9 mouse cellular contexts compared by ENCODE assay signal in the genomic region with DNA sequence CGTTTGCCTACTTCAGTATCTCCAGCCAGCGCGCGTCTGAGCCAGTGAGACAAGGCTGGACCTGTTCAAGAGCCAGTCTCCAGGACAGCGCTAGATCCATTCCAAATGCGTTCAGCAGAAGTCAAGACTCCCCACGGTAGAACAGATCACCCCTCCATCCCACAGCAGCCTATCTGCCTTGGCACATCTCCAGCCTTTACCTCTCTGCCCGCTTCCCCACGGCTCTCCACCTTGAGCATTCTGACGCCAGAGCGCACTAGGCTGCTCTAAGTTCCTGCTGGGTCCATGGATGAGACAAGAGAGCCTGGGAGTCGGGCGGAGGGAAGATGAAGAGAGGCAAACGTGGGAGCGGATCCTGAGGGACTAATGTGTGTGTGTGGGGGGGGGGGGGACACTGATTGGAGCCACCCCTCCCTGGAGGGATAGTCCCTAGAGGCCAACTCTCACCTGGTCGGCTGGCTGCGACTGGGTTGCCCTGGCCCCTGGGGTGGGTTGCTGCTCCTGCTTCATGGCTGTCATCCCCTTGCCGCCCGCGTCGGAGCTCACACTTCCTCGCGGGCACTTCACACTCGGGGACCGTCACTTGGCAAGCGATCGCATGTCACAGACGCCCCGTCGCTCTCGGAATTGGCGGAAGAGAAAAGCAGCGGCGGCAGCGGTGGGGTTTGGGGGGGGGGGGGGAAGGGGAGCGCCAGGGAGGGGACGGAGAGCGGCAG. TPM values are rescaled to one million over a fixed set of nuclear protein-coding genes. Genes with fewer than 3 reads are reported as not detected.
DNase-seq lines count a peak whose midpoint lies in the region; ATAC-seq and TF ChIP-seq lines count a peak whose summit lies in the region.
"Had no signal": no experiment of that assay in that cellular context is flagged by ENCODE, and none has a peak within 500 bp of the region (broad histone marks: within the 10 kb centered on the region; RNA-seq: fewer than 3 reads in every experiment).

A gene (minus strand): TSS at position 635 of the 716 bp plus-strand sequence.

- intact Hi-C loops in heart, postnatal 25 days (cut with DNase I), result no loop called here

- WGBS in heart, embryonic 10.5 days, result 2% methylated on average over 28 of the region's 38 CpGs
- 2% methylated on average over 21 of the region's 38 CpGs for WGBS in embryonic facial prominence, embryonic 15.5 days
- WGBS in midbrain, postnatal 0 days, result under 1% methylated on average over 31 of the region's 38 CpGs

- H3K4me3 ChIP-seq in heart, embryonic 10.5 days, result peak within 1 kb of the TSS; percentile 64
- peak within 1 kb of the TSS; percentile 45 for H3K4me3 ChIP-seq in embryonic facial prominence, embryonic 15.5 days (replicated peaks)
- peak within 1 kb of the TSS; percentile 72 for H3K4me3 ChIP-seq in midbrain, postnatal 0 days (ENCODE audit: low read depth, low read length)
- H3K4me3 ChIP-seq: erythroblast, embryonic 14.5 days had no signal

- DNase-seq in heart, embryonic 10.5 days (ENCODE audit: low spot score), result no peak
- no peak for DNase-seq in heart, postnatal 25 days (ENCODE audit: low spot score)
- DNase-seq in R1 (ENCODE audit: low read depth, low spot score), result peak; percentile 39
- peak in 1 of 2 experiments; percentile 10 for DNase-seq in layer of hippocampus, postnatal 25 days (ENCODE audit: extremely low spot score in 1 of 2, low spot score in 1 of 2)
- peak; percentile 56 for DNase-seq in midbrain, postnatal 0 days (ENCODE audit: low spot score)
- no peak for DNase-seq in spleen, adult 12 weeks (ENCODE audit: low spot score)
- no peak for DNase-seq in adrenal gland, adult (ENCODE audit: inconsistent age in 2 of 2, low spot score in 1 of 2)

- peak; percentile 29; the same call in 1 of the 2 replicates for ATAC-seq in embryonic facial prominence, embryonic 15.5 days (ENCODE audit: insufficient number of reproducible peaks, low FRiP score, low TSS enrichment, low read depth)
- ATAC-seq in midbrain, postnatal 0 days (ENCODE audit: low FRiP score), result peak; percentile 64

- H3K4me1 ChIP-seq in heart, embryonic 10.5 days, result peaks cover 12% of the 10 kb centered on the region
- peaks cover 10% of the 10 kb centered on the region; the same call in 1 of the 2 replicates for H3K4me1 ChIP-seq in embryonic facial prominence, embryonic 15.5 days
- no peaks in the 10 kb centered on the region for H3K4me1 ChIP-seq in midbrain, postnatal 0 days (ENCODE audit: insufficient read depth, low read length)

- H3K4me2 ChIP-seq in embryonic facial prominence, embryonic 15.5 days (replicated peaks), result peak within 1 kb of the TSS; percentile 82
- H3K4me2 ChIP-seq in midbrain, postnatal 0 days (ENCODE audit: low read depth, low read length, poor library complexity, severe bottlenecking), result peak within 1 kb of the TSS; percentile 65

- no peak within 1 kb of the TSS for H3K27ac ChIP-seq in heart, embryonic 10.5 days
- no peak within 1 kb of the TSS for H3K27ac ChIP-seq in embryonic facial prominence, embryonic 15.5 days (replicated peaks)
- peak within 1 kb of the TSS; percentile 79 for H3K27ac ChIP-seq in midbrain, postnatal 0 days (ENCODE audit: low read depth, low read length)

- TF ChIP-seq CTCF in midbrain, postnatal 0 days (IDR thresholded peaks at IDR 0.05), result no peak

- peaks cover 40% of the 10 kb centered on the region for H3K27me3 ChIP-seq in heart, embryonic 10.5 days (ENCODE audit: insufficient read depth, poor library complexity, severe bottlenecking)
- H3K27me3 ChIP-seq in embryonic facial prominence, embryonic 15.5 days, result peaks cover 47% of the 10 kb centered on the region
- H3K27me3 ChIP-seq in midbrain, postnatal 0 days (ENCODE audit: insufficient read depth, low read length), result no peaks in the 10 kb centered on the region

- H3K9me3 ChIP-seq in heart, embryonic 10.5 days, result no peaks in the 10 kb centered on the region
- H3K9me3 ChIP-seq in embryonic facial prominence, embryonic 15.5 days (replicated peaks), result no peaks in the 10 kb centered on the region
- H3K9me3 ChIP-seq in midbrain, postnatal 0 days (ENCODE audit: low read length), result no peaks in the 10 kb centered on the region

- no peak within 1 kb of the TSS for H3K9ac ChIP-seq in embryonic facial prominence, embryonic 15.5 days
- H3K9ac ChIP-seq in midbrain, postnatal 0 days (replicated peaks; ENCODE audit: low read length, poor library complexity, severe bottlenecking), result peak within 1 kb of the TSS; percentile 71

- no peaks in the 10 kb centered on the region for H3K36me3 ChIP-seq in heart, embryonic 10.5 days
- no peaks in the 10 kb centered on the region for H3K36me3 ChIP-seq in embryonic facial prominence, embryonic 15.5 days
- H3K36me3 ChIP-seq in midbrain, postnatal 0 days (ENCODE audit: insufficient read depth, low read length), result no peaks in the 10 kb centered on the region

RNA-seq across cellular contexts. Expression of the gene that starts here (rescaled TPM):
- polyA plus RNA-seq in heart, embryonic 10.5 days (2016; fragmentation: Nextera tagmentation; extraction: Ambion mirVana), result 0.04 and 0.08 TPM in 2 replicates
- total RNA-seq in heart, postnatal 25 days (2021), result not detected
- polyA plus RNA-seq in embryonic facial prominence, embryonic 15.5 days (2015; fragmentation: Nextera tagmentation; extraction: Ambion mirVana), result 0.44 and 0.53 TPM in 2 replicates
- total RNA-seq in layer of hippocampus, postnatal 25 days (2021), result 10 to 100 TPM; 30.8 to 36.1 TPM
- 76.7 and 91.6 TPM in 2 replicates for total RNA-seq in midbrain, postnatal 0 days (2014; rRNA removed)
- polyA plus RNA-seq in midbrain, postnatal 0 days (2015; fragmentation: Nextera tagmentation; extraction: Ambion mirVana), result 29.4 and 29.9 TPM in 2 replicates
- polyA plus RNA-seq: erythroblast, embryonic 14.5 days had no signal

Comparison
In these comparisons a context has a peak if more than half of its experiments do, and no peak if none do; other contexts are left out.
1. RNA of the gene that starts here (total RNA-seq): 76.7 to 91.6 TPM in midbrain, postnatal 0 days and 30.8 to 36.1 TPM in layer of hippocampus, postnatal 25 days; not detected in heart, postnatal 25 days; every median in the first group is over 10 times any median in the second.
2. RNA of the gene that starts here (polyA plus RNA-seq): 29.4 to 29.9 TPM in midbrain, postnatal 0 days; 0.44 to 0.53 TPM in embryonic facial prominence, embryonic 15.5 days and 0.04 to 0.08 TPM in heart, embryonic 10.5 days; every median in the first group is over 10 times any median in the second.
3. Peak in ATAC-seq, H3K4me3 ChIP-seq and H3K4me2 ChIP-seq in embryonic facial prominence, embryonic 15.5 days; RNA of the gene not detected or under 1 TPM.
4. DNase-seq: peak in R1 (single experiment) and midbrain, postnatal 0 days (single experiment); none in heart, embryonic 10.5 days (single experiment), heart, postnatal 25 days (single experiment), spleen, adult 12 weeks (single experiment) and adrenal gland, adult (0 of 2).
5. Peak in every context shown above with its lines, with median percentiles within 50 percentile points of each other: H3K4me3 ChIP-seq.